Comparison of ENCODE assay signal across 32 mouse cellular contexts in the genomic region with DNA sequence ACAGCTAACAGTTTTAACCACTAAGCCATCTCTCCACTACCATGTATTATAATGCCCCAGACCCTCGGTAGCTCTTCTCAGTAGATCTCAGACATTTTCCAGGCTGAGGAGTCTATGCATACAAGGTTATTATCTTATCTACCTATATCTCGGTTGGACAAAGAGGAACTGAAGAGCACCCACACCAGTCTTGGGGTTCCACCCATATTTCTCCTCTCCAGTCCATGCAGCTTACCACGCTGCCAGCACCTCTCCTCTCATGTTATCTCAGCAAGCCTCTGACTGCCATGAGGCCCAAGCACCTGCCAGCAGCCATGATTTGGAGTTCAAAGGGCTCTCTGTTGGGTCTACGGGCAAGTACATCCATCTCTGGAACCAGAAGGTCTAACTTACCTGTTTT. TPM values are rescaled to one million over a fixed set of nuclear protein-coding genes. Genes with fewer than 3 reads are reported as not detected.
DNase-seq lines count a peak whose midpoint lies in the region; ATAC-seq and TF ChIP-seq lines count a peak whose summit lies in the region.
"Had no signal": no experiment of that assay in that cellular context is flagged by ENCODE, and none has a peak within 500 bp of the region (broad histone marks: within the 10 kb centered on the region; RNA-seq: fewer than 3 reads in every experiment).

No protein-coding gene starts in this region.

- no peak overlapping the region for H3K4me2 ChIP-seq in liver, embryonic 15.5 days
- H3K4me2 ChIP-seq: embryonic facial prominence, embryonic 12.5 days; forebrain, embryonic 15.5 days; heart, embryonic 13.5 days; hindbrain, embryonic 13.5 days; lung, embryonic 14.5 days; midbrain, embryonic 12.5 days; neural tube, embryonic 12.5 days had no signal

- H3K27ac ChIP-seq in spleen, adult 2 months (ENCODE audit: insufficient read depth, low read length), result peak overlapping the region; percentile 88; the same call in 1 of the 2 replicates
- peak overlapping the region; percentile 74; the same call in 1 of the 2 replicates for H3K27ac ChIP-seq in liver, embryonic 15.5 days (replicated peaks)
- H3K27ac ChIP-seq: embryonic facial prominence, embryonic 12.5 days; forebrain, embryonic 10.5 days; forebrain, embryonic 15.5 days; gastrocnemius, adult 2 months; heart, embryonic 13.5 days; hindbrain, embryonic 13.5 days; midbrain, embryonic 12.5 days; neural tube, embryonic 12.5 days had no signal

- no peak for DNase-seq in spleen, adult 2 months (ENCODE audit: low read depth in 1 of 2, low spot score in 2 of 2)
- DNase-seq in spleen, postnatal 4 days (ENCODE audit: low spot score in 2 of 2), result no peak
- DNase-seq in induced T-regulatory cell, adult 2 months (ENCODE audit: low read depth), result peak; percentile 33
- no peak for DNase-seq in layer of hippocampus, adult 18-20 months (ENCODE audit: low spot score in 2 of 2)
- no peak for DNase-seq in testis, postnatal 10 days (ENCODE audit: low spot score)
- no peak for DNase-seq in cerebellum, postnatal 4 days (ENCODE audit: low spot score in 2 of 2)
- DNase-seq: adrenal gland, postnatal 25 days; B cell, adult 2 months; cerebellum, adult 9-10 months; cerebellum, postnatal 36 days; embryo, embryonic 11 days; gastrocnemius, adult 2 months; gastrocnemius, postnatal 36 days; heart, postnatal 10 days; kidney, adult 2 months; kidney, postnatal 36 days; layer of hippocampus, postnatal 36 days; left cerebral cortex, postnatal 4 days; lung, embryonic 14.5 days; lung, postnatal 14 days; right cerebral cortex, adult 18-20 months; spleen, adult 18-20 months; thymus, postnatal 4 days had no signal

- H3K27me3 ChIP-seq in spleen, adult 2 months (ENCODE audit: control insufficient read depth, insufficient read depth, low read length), result no peaks in the 10 kb centered on the region
- no peaks in the 10 kb centered on the region for H3K27me3 ChIP-seq in liver, embryonic 15.5 days

- no peaks in the 10 kb centered on the region for H3K9me3 ChIP-seq in liver, embryonic 15.5 days (replicated peaks)
- H3K9me3 ChIP-seq: embryonic facial prominence, embryonic 12.5 days; forebrain, embryonic 10.5 days; forebrain, embryonic 15.5 days; heart, embryonic 13.5 days; hindbrain, embryonic 13.5 days; midbrain, embryonic 12.5 days; neural tube, embryonic 12.5 days had no signal

- no peaks in the 10 kb centered on the region for H3K36me3 ChIP-seq in spleen, adult 2 months (ENCODE audit: control insufficient read depth, insufficient read depth, low read length)
- no peaks in the 10 kb centered on the region for H3K36me3 ChIP-seq in liver, embryonic 15.5 days (replicated peaks)
- H3K36me3 ChIP-seq: embryonic facial prominence, embryonic 12.5 days; forebrain, embryonic 10.5 days; forebrain, embryonic 15.5 days; heart, embryonic 13.5 days; hindbrain, embryonic 13.5 days; midbrain, embryonic 12.5 days; neural tube, embryonic 12.5 days had no signal

- no peak for TF ChIP-seq CTCF in spleen, adult 2 months (IDR thresholded peaks at IDR 0.05; ENCODE audit: extremely low read depth, insufficient read depth, insufficient read length, insufficient replicate concordance)

- TF ChIP-seq POLR2A in spleen, adult 2 months (IDR thresholded peaks at IDR 0.05; ENCODE audit: low read depth, low read length), result no peak

- H3K4me1 ChIP-seq in spleen, adult 2 months (ENCODE audit: control insufficient read depth, insufficient read depth, insufficient read length), result peaks cover 8% of the 10 kb centered on the region; the same call in 1 of the 2 replicates
- H3K4me1 ChIP-seq in liver, embryonic 15.5 days (replicated peaks), result peaks cover 48% of the 10 kb centered on the region
- H3K4me1 ChIP-seq: embryonic facial prominence, embryonic 12.5 days; forebrain, embryonic 10.5 days; forebrain, embryonic 15.5 days; heart, embryonic 13.5 days; hindbrain, embryonic 13.5 days; midbrain, embryonic 12.5 days; neural tube, embryonic 12.5 days had no signal

- no peak overlapping the region; the same call in 1 of the 2 replicates for H3K9ac ChIP-seq in liver, embryonic 15.5 days
- H3K9ac ChIP-seq: embryonic facial prominence, embryonic 12.5 days; forebrain, embryonic 15.5 days; heart, embryonic 13.5 days; hindbrain, embryonic 13.5 days; lung, embryonic 14.5 days; midbrain, embryonic 12.5 days; neural tube, embryonic 12.5 days had no signal

- ATAC-seq in liver, embryonic 15.5 days (ENCODE audit: insufficient read depth), result peak; percentile 17; the same call in 1 of the 2 replicates
- ATAC-seq: forebrain, embryonic 15.5 days had no signal

- H3K4me3 ChIP-seq in spleen, adult 2 months (ENCODE audit: extremely low read depth, insufficient read depth, insufficient read length), result no peak overlapping the region
- H3K4me3 ChIP-seq in liver, embryonic 15.5 days (replicated peaks), result no peak overlapping the region
- H3K4me3 ChIP-seq: embryonic facial prominence, embryonic 12.5 days; forebrain, embryonic 10.5 days; forebrain, embryonic 15.5 days; gastrocnemius, adult 2 months; heart, embryonic 13.5 days; hindbrain, embryonic 13.5 days; midbrain, embryonic 12.5 days; myocyte; neural tube, embryonic 12.5 days had no signal

- 71% methylated on average over 4 of the region's 4 CpGs for WGBS in spleen, adult 2 months
- 35% methylated on average over 4 of the region's 4 CpGs for WGBS in liver, embryonic 15.5 days (ENCODE audit: insufficient replicate concordance)

RNA-seq across cellular contexts. Expression of a gene that starts 6.7 kb away (rescaled TPM):
- 40.7 and 46.4 TPM in 2 replicates for polyA plus RNA-seq in spleen, adult 2 months (2012; rRNA removed)
- 23.4 and 23.6 TPM in 2 replicates for polyA plus RNA-seq in liver, embryonic 15.5 days (2015; fragmentation: Nextera tagmentation; extraction: Ambion mirVana)
- 1 to 10 TPM; 5.1 to 7.1 TPM for total RNA-seq in layer of hippocampus, adult 18-20 months (2021)

RNA-seq across cellular contexts. Expression of a gene that starts 20.2 kb away (rescaled TPM):
- polyA plus RNA-seq in spleen, adult 2 months (2012; rRNA removed), result 0.12 and 0.22 TPM in 2 replicates
- polyA plus RNA-seq in liver, embryonic 15.5 days (2015; fragmentation: Nextera tagmentation; extraction: Ambion mirVana), result 0.23 and 0.30 TPM in 2 replicates
- total RNA-seq in layer of hippocampus, adult 18-20 months (2021), result 10 to 100 TPM; 12.0 to 12.7 TPM
